Mouse (Mus musculus): ENCODE data around the gene Srp9. TPM values are rescaled to one million over a fixed set of nuclear protein-coding genes. Genes with fewer than 3 reads are reported as not detected.
"Not testable (repeated sequence)": the region's sequence is repeated elsewhere in the genome, so short reads cannot be mapped to it uniquely, and the experiment has no call there.

Gene Srp9
- polyA plus RNA-seq, 1 experiment from 2014 or later: 163 TPM

GRCm38 (mm10) chr1:182159575-182159974, 35.0 kb downstream of the Srp9 start:
- no peaks in the 10 kb centered on the region for H3K27me3 ChIP-seq
- H3K4me3 ChIP-seq: no peak overlapping the region
- no peak for ATAC-seq (ENCODE audit: insufficient number of reproducible peaks, low FRiP score, low TSS enrichment, low read depth)
- H3K9ac ChIP-seq: no peak overlapping the region
- H3K9me3 ChIP-seq: no peaks in the 10 kb centered on the region
- WGBS: 79% methylated on average over 3 of the region's 3 CpGs
- no peaks in the 10 kb centered on the region for H3K36me3 ChIP-seq
- no peak overlapping the region for H3K27ac ChIP-seq
- H3K4me2 ChIP-seq: no peak overlapping the region
- H3K4me1 ChIP-seq: no peaks in the 10 kb centered on the region

- no peak for ATAC-seq (ENCODE audit: insufficient number of reproducible peaks, low FRiP score, low TSS enrichment, low read depth)
- Histone ChIP-seq H3K4me2 (no peak overlapping the region), H3K9me3 (no peaks in the 10 kb centered on the region), H3K36me3 (no peaks in the 10 kb centered on the region), H3K27ac (no peak overlapping the region), H3K4me3 (no peak overlapping the region), H3K4me1 (no peaks in the 10 kb centered on the region), H3K27me3 (no peaks in the 10 kb centered on the region), H3K9ac (no peak overlapping the region)
- 49% methylated on average over 5 of the region's 5 CpGs for WGBS
Observed at GRCm38 (mm10) chr1:182162951-182163350, 38.4 kb downstream of the Srp9 start.

GRCm38 (mm10) chr1:182164386-182164785, 39.8 kb downstream of the Srp9 start, which contains the start of gene Vmn1r1:
Vmn1r1 (minus strand) TSS chr1:182164486.
- Histone ChIP-seq H3K4me2 (no peak within 1 kb of the TSS), H3K27ac (no peak within 1 kb of the TSS), H3K4me1 (no peaks in the 10 kb centered on the region), H3K27me3 (no peaks in the 10 kb centered on the region), H3K36me3 (no peaks in the 10 kb centered on the region), H3K9ac (no peak within 1 kb of the TSS), H3K4me3 (no peak within 1 kb of the TSS), H3K9me3 (no peaks in the 10 kb centered on the region)
- 85% methylated on average over 7 of the region's 7 CpGs for WGBS
- ATAC-seq (ENCODE audit: insufficient number of reproducible peaks, low FRiP score, low TSS enrichment, low read depth): no peak

GRCm38 (mm10) chr1:182170206-182170605, 45.7 kb downstream of the Srp9 start:
- H3K4me2 ChIP-seq; H3K4me1 ChIP-seq; H3K9ac ChIP-seq; H3K36me3 ChIP-seq; H3K27me3 ChIP-seq; ATAC-seq (ENCODE audit: insufficient number of reproducible peaks, low FRiP score, low TSS enrichment, low read depth); H3K9me3 ChIP-seq; H3K4me3 ChIP-seq; H3K27ac ChIP-seq: not testable (repeated sequence)
- WGBS: 84% methylated on average over 6 of the region's 6 CpGs

- not testable (repeated sequence) for H3K9ac ChIP-seq; H3K36me3 ChIP-seq; H3K4me2 ChIP-seq; H3K27ac ChIP-seq; H3K27me3 ChIP-seq; ATAC-seq (ENCODE audit: insufficient number of reproducible peaks, low FRiP score, low TSS enrichment, low read depth); H3K9me3 ChIP-seq; H3K4me1 ChIP-seq; H3K4me3 ChIP-seq
- WGBS: 96% methylated on average over 19 of the region's 19 CpGs
Observed at GRCm38 (mm10) chr1:182176985-182177384, 52.4 kb downstream of the Srp9 start.

- no peak overlapping the region for H3K9ac ChIP-seq
- no peak overlapping the region for H3K4me2 ChIP-seq
- H3K27me3 ChIP-seq: no peaks in the 10 kb centered on the region
Observed at GRCm38 (mm10) chr1:182181456-182182305, 57.1 kb downstream of the Srp9 start.

More at GRCm38 (mm10) chr1:182181456-182182305, 57.1 kb downstream of the Srp9 start:
- no peaks in the 10 kb centered on the region for H3K36me3 ChIP-seq
- H3K27ac ChIP-seq: no peak overlapping the region
- no peaks in the 10 kb centered on the region for H3K4me1 ChIP-seq
- ATAC-seq (ENCODE audit: insufficient number of reproducible peaks, low FRiP score, low TSS enrichment, low read depth): no peak
- H3K4me3 ChIP-seq: no peak overlapping the region
- H3K9me3 ChIP-seq: no peaks in the 10 kb centered on the region
- 67% methylated on average over 5 of the region's 5 CpGs for WGBS

Other genes starting within 250 kb of the Srp9 start
- gene Enah, start 104.7 kb upstream of the Srp9 start, polyA plus RNA-seq (2015; fragmentation: Nextera tagmentation; extraction: Ambion mirVana): 17.3 and 20.8 TPM in 2 replicates
- gene Vmn1r1, start 39.7 kb downstream of the Srp9 start, polyA plus RNA-seq (2015; fragmentation: Nextera tagmentation; extraction: Ambion mirVana): not detected in 2 replicates
- 210 and 211 TPM in 2 replicates for gene Degs1, start 158.1 kb downstream of the Srp9 start, polyA plus RNA-seq (2015; fragmentation: Nextera tagmentation; extraction: Ambion mirVana)
- 15.8 and 19.3 TPM in 2 replicates for gene Fbxo28, start 216.9 kb downstream of the Srp9 start, polyA plus RNA-seq (2015; fragmentation: Nextera tagmentation; extraction: Ambion mirVana)